Mouse (Mus musculus) hindbrain, embryonic 16.5 days (tissue): Measurements from ENCODE around the gene Gm572. TPM values are rescaled to one million over a fixed set of nuclear protein-coding genes. Genes with fewer than 3 reads are reported as not detected.

ENCODE experiments used
- ATAC-seq: fragments of 200-750 bp; cut with Nextera tagmentation; 2 replicates; pipeline ENCODE4 v1.8.0; 2017; ENCODE audit warnings: moderate TSS enrichment, moderate library complexity
- H3K27ac ChIP-seq: fragments of 300-500 bp; sonication (generic); 2 replicates; pipeline ENCODE4 v1.5.1; 2014; ENCODE audit warnings: low read depth, mild to moderate bottlenecking, control low read depth, low read length, moderate library complexity
- H3K27me3 ChIP-seq: fragments of 300-500 bp; sonication (generic); replicated peaks from 2 replicates; pipeline ENCODE4 v1.6.1; 2014; ENCODE audit warnings: low read length; ENCODE audit not compliant: control insufficient read depth, insufficient read depth
- H3K36me3 ChIP-seq: fragments of 300-500 bp; sonication (generic); 2 replicates; pipeline ENCODE4 v1.6.1; 2014; ENCODE audit warnings: mild to moderate bottlenecking, low read length, moderate library complexity, mixed read lengths; ENCODE audit not compliant: control insufficient read depth, insufficient read depth
- H3K4me1 ChIP-seq: fragments of 300-500 bp; sonication (generic); 2 replicates; pipeline ENCODE4 v1.6.1; 2014; ENCODE audit warnings: low read depth, low read length; ENCODE audit not compliant: control insufficient read depth, insufficient read depth
- H3K4me2 ChIP-seq: fragments of 300-500 bp; sonication (generic); 2 replicates; pipeline ENCODE4 v1.6.1; 2014; ENCODE audit warnings: mild to moderate bottlenecking, low read length, control low read depth, moderate library complexity
- H3K4me3 ChIP-seq: fragments of 300-500 bp; sonication (generic); 2 replicates; pipeline ENCODE4 v1.5.1; 2014; ENCODE audit warnings: mild to moderate bottlenecking, low read length, control low read depth, moderate library complexity
- H3K9ac ChIP-seq: fragments of 300-500 bp; sonication (generic); 2 replicates; pipeline ENCODE4 v1.6.1; 2014; ENCODE audit warnings: low read depth, mild to moderate bottlenecking, control low read depth, low read length, moderate library complexity
- H3K9me3 ChIP-seq: fragments of 300-500 bp; sonication (generic); 2 replicates; pipeline ENCODE4 v1.6.1; 2014; ENCODE audit warnings: mild to moderate bottlenecking, low read length, moderate library complexity; ENCODE audit not compliant: control insufficient read depth
- WGBS: fragments of 180-500 bp; shearing (Covaris S2); extraction: QIAGEN DNeasy Blood & Tissue Kit; methylation state at CpG from one replicate; pipeline ENCODE4 v1.1.7; 2014; 5-methylcytosine and 5-hydroxymethylcytosine counted together
- polyA plus RNA-seq: library from polyadenylated mRNA; unstranded; fragments of >200 nt; fragmentation: Nextera tagmentation; extraction: Ambion mirVana; gene quantifications from 2 replicates; pipeline ENCODE4 v1.2.1, GENCODE M21; 2015

Gm572 gene
- polyA plus RNA-seq: not detected in 2 replicates

GRCm38 (mm10) chr4:148643291-148644156 is at the start of gene Gm572:
Gene Gm572, plus strand, starts transcription at chr4:148643317.
- peak within 1 kb of the TSS; percentile 46 for H3K4me2 ChIP-seq
- no peaks in the 10 kb centered on the region for H3K36me3 ChIP-seq
- H3K27me3 ChIP-seq: no peaks in the 10 kb centered on the region
- WGBS: 64% methylated on average over 15 of the region's 15 CpGs
- H3K9me3 ChIP-seq: no peaks in the 10 kb centered on the region
- H3K9ac ChIP-seq: 0 out of 2 replicates have a peak within 1 kb of the TSS, but pooled peaks have one; percentile 1
- ATAC-seq: no peak
- H3K27ac ChIP-seq: no peak within 1 kb of the TSS
- no peak within 1 kb of the TSS for H3K4me3 ChIP-seq
- H3K4me1 ChIP-seq: peaks cover 4% of the 10 kb centered on the region; the same call in 1 of the 2 replicates

DNA sequence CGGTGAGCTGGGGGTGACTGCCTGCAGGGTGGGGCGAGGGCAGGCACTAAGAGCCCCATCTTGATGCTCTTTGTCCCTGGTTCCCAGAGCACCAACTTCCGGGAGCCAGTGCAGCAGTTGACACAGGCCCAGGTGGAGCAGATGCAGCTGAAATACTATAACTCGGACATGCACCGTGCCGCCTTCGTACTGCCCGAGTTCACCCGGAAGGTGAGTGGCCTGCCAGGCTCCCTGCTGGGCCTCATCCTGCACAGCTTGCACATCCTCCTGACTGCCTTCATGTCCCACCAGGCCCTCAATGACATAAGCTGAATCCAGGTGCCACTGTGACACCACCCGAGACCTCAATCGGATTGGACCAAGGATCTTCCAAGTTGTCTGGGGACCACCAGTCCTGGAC is 49.1 kb upstream of the Gm572 start:
- H3K4me1 ChIP-seq: peaks cover 11% of the 10 kb centered on the region
- no peak for ATAC-seq
- H3K36me3 ChIP-seq: peaks cover 28% of the 10 kb centered on the region
- no peaks in the 10 kb centered on the region for H3K27me3 ChIP-seq
- 95% methylated on average over 11 of the region's 11 CpGs for WGBS
- H3K9me3 ChIP-seq: no peaks in the 10 kb centered on the region
- no peak overlapping the region for H3K9ac ChIP-seq
- no peak overlapping the region for H3K4me3 ChIP-seq
- no peak overlapping the region for H3K27ac ChIP-seq
- no peak overlapping the region for H3K4me2 ChIP-seq

GRCm38 (mm10) chr4:148595916-148596315 is 47.2 kb upstream of the Gm572 start:
- Histone ChIP-seq H3K36me3 (peaks cover 28% of the 10 kb centered on the region), H3K9ac (no peak overlapping the region), H3K27me3 (no peaks in the 10 kb centered on the region), H3K4me2 (no peak overlapping the region), H3K4me1 (peaks cover 11% of the 10 kb centered on the region), H3K4me3 (no peak overlapping the region), H3K9me3 (no peaks in the 10 kb centered on the region), H3K27ac (no peak overlapping the region)
- no peak for ATAC-seq
- WGBS: 85% methylated on average over 6 of the region's 6 CpGs

DNA sequence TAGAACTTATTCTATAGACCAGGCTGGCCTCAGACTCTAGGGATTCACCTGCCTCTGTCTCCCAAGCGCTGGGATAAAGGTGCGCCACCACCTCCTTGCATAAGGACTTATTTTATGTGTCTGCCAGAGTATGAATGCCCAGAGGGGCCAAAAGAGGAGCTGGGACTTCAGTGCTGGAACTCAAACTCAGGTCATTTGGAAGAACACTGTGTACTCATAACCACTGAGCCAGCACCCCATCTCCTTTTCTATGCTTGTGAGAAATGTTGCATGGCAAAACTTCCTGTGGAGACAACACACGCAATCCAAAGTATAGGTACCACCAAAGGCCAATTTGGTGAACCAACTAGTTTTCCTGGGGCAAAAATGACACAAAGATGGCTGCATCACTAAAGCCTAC is 46.4 kb upstream of the Gm572 start:
- Histone ChIP-seq H3K27ac (no peak overlapping the region), H3K36me3 (peaks cover 28% of the 10 kb centered on the region), H3K9ac (no peak overlapping the region), H3K9me3 (no peaks in the 10 kb centered on the region), H3K4me3 (no peak overlapping the region), H3K4me2 (no peak overlapping the region), H3K27me3 (no peaks in the 10 kb centered on the region), H3K4me1 (peaks cover 11% of the 10 kb centered on the region)
- ATAC-seq: no peak
- 97% methylated on average over 3 of the region's 3 CpGs for WGBS

- WGBS: 94% methylated on average over 12 of the region's 12 CpGs
- ATAC-seq: no peak
- no peaks in the 10 kb centered on the region for H3K27me3 ChIP-seq
Observed at GRCm38 (mm10) chr4:148598826-148599225, 44.3 kb upstream of the Gm572 start.

DNA sequence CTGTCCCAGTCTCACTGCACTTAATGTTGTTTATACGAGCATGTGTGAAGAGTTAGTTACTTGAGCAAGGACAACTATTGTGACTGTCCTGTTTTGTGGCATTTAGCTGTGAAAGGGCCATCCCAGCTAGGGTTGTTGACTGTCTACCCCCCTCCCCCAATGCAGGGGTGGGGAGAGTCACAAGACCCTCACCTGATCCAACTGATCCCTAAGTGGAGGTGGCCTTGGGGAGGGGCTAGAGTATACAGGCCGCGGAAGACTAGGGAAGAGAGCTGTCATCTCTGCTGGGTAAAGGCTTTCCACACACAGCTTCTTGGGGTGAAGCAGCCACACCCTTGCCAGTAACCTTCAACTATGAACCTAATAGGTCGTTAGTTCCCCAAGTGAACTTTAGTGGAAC is 42.8 kb upstream of the Gm572 start:
- Histone ChIP-seq H3K4me1 (no peaks in the 10 kb centered on the region), H3K4me3 (no peak overlapping the region), H3K36me3 (peaks cover 9% of the 10 kb centered on the region), H3K27ac (no peak overlapping the region), H3K9me3 (no peaks in the 10 kb centered on the region), H3K27me3 (no peaks in the 10 kb centered on the region), H3K9ac (no peak overlapping the region), H3K4me2 (no peak overlapping the region)
- WGBS: 96% methylated on average over 4 of the region's 4 CpGs
- ATAC-seq: no peak

More at GRCm38 (mm10) chr4:148598826-148599225, 44.3 kb upstream of the Gm572 start:
- Histone ChIP-seq H3K4me1 (no peaks in the 10 kb centered on the region), H3K4me2 (no peak overlapping the region), H3K9me3 (no peaks in the 10 kb centered on the region), H3K36me3 (peaks cover 22% of the 10 kb centered on the region), H3K9ac (no peak overlapping the region), H3K4me3 (no peak overlapping the region), H3K27ac (no peak overlapping the region)

DNA sequence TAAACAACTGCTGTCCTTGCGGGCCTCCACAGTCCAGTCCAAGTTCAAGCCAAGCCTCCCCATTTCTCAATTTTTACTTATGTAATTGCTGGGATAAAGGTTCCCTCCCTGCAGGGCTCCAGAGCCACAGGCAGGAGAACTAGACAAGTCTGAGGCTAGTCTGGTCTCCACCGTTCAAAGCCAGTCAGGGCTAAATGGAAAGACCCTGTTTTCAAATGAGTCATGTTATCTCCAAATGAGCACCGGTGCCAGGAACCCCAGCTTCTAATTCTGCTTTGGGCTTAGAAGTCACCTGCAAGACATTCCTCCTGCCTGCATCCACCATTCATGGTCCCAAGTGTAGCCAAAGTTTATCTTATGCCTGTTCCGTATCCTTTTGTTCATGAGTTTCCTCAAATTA is 41.2 kb upstream of the Gm572 start:
- no peaks in the 10 kb centered on the region for H3K9me3 ChIP-seq
- 91% methylated on average over 4 of the region's 4 CpGs for whole genome bisulfite sequencing
- peaks cover 3% of the 10 kb centered on the region; the same call in 1 of the 2 replicates for H3K36me3 ChIP-seq
- H3K27me3 ChIP-seq: no peaks in the 10 kb centered on the region
- H3K4me3 ChIP-seq: no peak overlapping the region
- no peaks in the 10 kb centered on the region for H3K4me1 ChIP-seq
- no peak overlapping the region for H3K4me2 ChIP-seq
- H3K27ac ChIP-seq: no peak overlapping the region
- H3K9ac ChIP-seq: no peak overlapping the region
- ATAC-seq: no peak

- Histone ChIP-seq H3K4me2 (no peak within 1 kb of the TSS), H3K4me1 (no peaks in the 10 kb centered on the region), H3K27ac (no peak within 1 kb of the TSS), H3K9me3 (no peaks in the 10 kb centered on the region), H3K36me3 (peaks cover 2% of the 10 kb centered on the region; the same call in 1 of the 2 replicates), H3K9ac (no peak within 1 kb of the TSS), H3K4me3 (no peak within 1 kb of the TSS), H3K27me3 (no peaks in the 10 kb centered on the region)
- 89% methylated on average over 14 of the region's 14 CpGs for WGBS
- no peak for ATAC-seq
Observed at GRCm38 (mm10) chr4:148602357-148603120, 40.6 kb upstream of the Gm572 start, which contains the start of gene Masp2. Gene Masp2, plus strand, starts transcription at chr4:148602554.
